Mouse (Mus musculus): ENCODE measurements around the gene Cerkl.

DNA sequence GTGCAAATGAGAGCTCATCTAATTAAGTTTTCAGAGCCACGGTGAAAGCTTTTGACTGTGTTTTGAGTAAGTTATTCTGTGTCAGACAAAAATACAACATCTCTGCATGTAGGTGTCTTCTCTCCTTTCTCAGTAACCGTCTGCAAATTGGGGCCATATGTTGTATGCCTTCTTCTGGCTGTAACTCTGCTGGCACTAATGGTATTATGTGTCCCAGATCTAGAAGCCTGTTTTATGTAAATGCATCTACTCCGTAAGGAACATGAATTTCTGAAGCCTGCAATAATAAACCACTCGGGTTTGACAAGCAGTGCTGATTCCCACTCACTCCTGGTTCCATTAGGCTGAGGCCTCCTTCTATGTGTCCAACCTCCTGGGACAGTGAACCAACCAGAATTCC, 149.0 kb downstream of the Cerkl start:
- TF ChIP-seq POLR2A (IDR thresholded peaks at IDR 0.05; ENCODE audit: borderline replicate concordance, extremely low read depth, low read depth, low read length): no peak
- no peak for TF ChIP-seq CTCF (IDR thresholded peaks at IDR 0.05; ENCODE audit: insufficient read depth, low read length)

Measured in lung, adult 2 months (tissue).